Mouse (Mus musculus): ENCODE measurements around the gene Pnpla6.

- no peak for TF ChIP-seq MAFK (IDR thresholded peaks at IDR 0.05; ENCODE audit: insufficient read depth, low read depth, low read length)
- TF ChIP-seq ZNF384 (IDR thresholded peaks at IDR 0.05; ENCODE audit: low read depth, low read length), result no peak
Measured at GRCm38 (mm10) chr8:3588258-3588633, 73.1 kb downstream of the Pnpla6 start.

All from ES-E14 (cell line).